Mouse (Mus musculus) limb, embryonic 10.5 days (tissue): ENCODE results near the gene Arfgef3. TPM values are rescaled to one million over a fixed set of nuclear protein-coding genes. Genes with fewer than 3 reads are reported as not detected.

Source experiments
- DNase-seq: peaks from one replicate; pipeline ENCODE4 v3.0.0-alpha.2; 2017; ENCODE audit warnings: low spot score
- H3K27ac ChIP-seq: fragments of 300-500 bp; sonication (generic); 2 replicates; pipeline ENCODE4 v1.5.1; 2016; ENCODE audit warnings: mild to moderate bottlenecking
- H3K27me3 ChIP-seq: fragments of 300-500 bp; sonication (generic); 2 replicates; pipeline ENCODE4 v1.6.1; 2016; ENCODE audit warnings: low read depth, mild to moderate bottlenecking; ENCODE audit not compliant: poor library complexity, severe bottlenecking
- H3K36me3 ChIP-seq: fragments of 300-500 bp; sonication (generic); 2 replicates; pipeline ENCODE4 v1.6.1; 2016; ENCODE audit warnings: mild to moderate bottlenecking, moderate library complexity
- H3K4me1 ChIP-seq: fragments of 300-500 bp; sonication (generic); 2 replicates; pipeline ENCODE4 v1.6.1; 2016
- H3K4me3 ChIP-seq: fragments of 300-500 bp; sonication (generic); 2 replicates; pipeline ENCODE4 v1.5.1; 2016; ENCODE audit warnings: mild to moderate bottlenecking, moderate library complexity
- H3K9me3 ChIP-seq: fragments of 300-500 bp; sonication (generic); replicated peaks from 2 replicates; pipeline ENCODE4 v1.6.1; 2016; ENCODE audit warnings: mild to moderate bottlenecking
- WGBS: fragments of 180-500 bp; shearing (Covaris S2); methylation state at CpG from one replicate; pipeline ENCODE4 v1.1.7; 2016; 5-methylcytosine and 5-hydroxymethylcytosine counted together
- polyA plus RNA-seq: library from polyadenylated mRNA; unstranded; fragments of >200 nt; fragmentation: Nextera tagmentation; extraction: Ambion mirVana; gene quantifications from 2 replicates; pipeline ENCODE4 v1.2.1, GENCODE M21; 2016

Arfgef3 gene
- polyA plus RNA-seq, 1 experiment from 2014 or later: 0.11 TPM

DNA sequence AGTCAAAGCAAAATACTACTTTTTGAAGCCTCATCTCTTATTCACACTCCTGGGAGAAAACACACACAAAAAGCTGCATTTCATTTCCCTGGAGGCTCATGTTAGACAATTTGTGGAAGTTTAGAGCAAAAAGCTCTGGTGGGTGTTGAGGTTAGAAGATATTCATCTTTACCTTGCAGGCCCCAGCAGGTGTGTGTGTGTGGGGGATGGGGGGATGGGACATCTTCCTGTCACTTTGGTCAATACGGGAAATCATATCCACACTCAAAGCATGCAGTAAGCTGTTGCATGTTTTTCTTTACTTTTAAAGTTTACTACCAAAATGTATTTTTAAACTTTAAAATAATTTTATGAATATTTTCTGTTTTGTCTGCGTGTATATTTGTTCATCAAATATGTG lies 79.7 kb downstream of the Arfgef3 start:
- Histone ChIP-seq H3K4me3 (no peak overlapping the region), H3K36me3 (no peaks in the 10 kb centered on the region), H3K9me3 (no peaks in the 10 kb centered on the region), H3K27ac (no peak overlapping the region), H3K27me3 (no peaks in the 10 kb centered on the region), H3K4me1 (no peaks in the 10 kb centered on the region)
- WGBS: 87% methylated on average over 2 of the region's 2 CpGs
- no peak for DNase-seq

DNA sequence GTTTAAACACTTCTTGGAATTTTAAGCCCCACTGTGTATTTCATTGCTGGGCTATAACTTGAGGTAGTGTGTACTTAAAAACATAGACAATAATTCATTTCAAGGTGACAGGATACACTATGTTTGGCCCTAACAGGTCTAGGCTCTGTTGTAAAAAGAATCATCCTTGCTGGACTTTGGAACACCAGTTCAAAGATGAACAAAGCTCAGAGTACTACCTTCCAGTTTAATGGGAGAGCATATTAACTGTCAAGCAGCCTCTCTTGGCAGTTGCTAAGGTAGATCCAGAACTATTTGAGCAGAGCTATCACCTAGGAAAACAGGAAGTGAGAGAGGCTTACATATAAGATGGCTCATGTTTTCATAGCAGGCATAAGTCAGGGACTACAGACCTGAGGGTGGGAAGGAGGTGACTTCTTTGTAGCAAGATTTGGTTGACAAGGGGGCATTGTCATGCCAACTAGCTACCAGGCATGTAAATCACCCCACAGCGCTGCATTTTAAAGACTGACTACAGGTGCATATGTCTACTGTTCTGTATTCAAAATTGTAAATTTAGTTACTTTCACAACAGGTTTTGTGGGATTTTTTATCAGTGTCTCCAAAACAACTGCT lies 82.0 kb downstream of the Arfgef3 start:
- Histone ChIP-seq H3K27ac (no peak overlapping the region), H3K9me3 (no peaks in the 10 kb centered on the region), H3K27me3 (no peaks in the 10 kb centered on the region), H3K36me3 (no peaks in the 10 kb centered on the region), H3K4me1 (no peaks in the 10 kb centered on the region), H3K4me3 (no peak overlapping the region)
- no peak for DNase-seq
- WGBS: 76% methylated on average over 1 of the region's 1 CpGs

DNA sequence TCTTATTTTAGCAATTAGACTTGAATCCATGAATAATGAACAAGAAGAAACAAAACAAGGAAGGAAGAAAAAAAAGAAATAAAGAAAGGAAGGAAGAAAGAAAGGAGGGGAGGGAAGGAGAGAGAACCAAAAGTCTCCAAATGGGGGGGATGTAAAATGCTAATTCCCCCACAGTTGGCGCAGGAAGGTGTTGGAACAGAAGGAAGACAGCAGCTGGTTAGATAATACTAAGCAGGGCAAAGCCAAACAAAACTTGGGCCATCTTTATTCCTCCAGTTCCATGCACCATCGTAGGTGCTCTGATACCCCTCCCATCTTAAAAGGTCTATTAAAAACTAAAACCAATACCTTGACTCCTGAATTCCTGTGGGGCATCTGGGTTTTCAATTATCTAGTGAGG lies 82.8 kb downstream of the Arfgef3 start:
- WGBS: 95% methylated on average over 2 of the region's 2 CpGs
- no peak for DNase-seq
- no peak overlapping the region for H3K4me3 ChIP-seq
- H3K9me3 ChIP-seq: no peaks in the 10 kb centered on the region
- H3K4me1 ChIP-seq: no peaks in the 10 kb centered on the region
- no peak overlapping the region for H3K27ac ChIP-seq
- no peaks in the 10 kb centered on the region for H3K27me3 ChIP-seq
- no peaks in the 10 kb centered on the region for H3K36me3 ChIP-seq

DNA sequence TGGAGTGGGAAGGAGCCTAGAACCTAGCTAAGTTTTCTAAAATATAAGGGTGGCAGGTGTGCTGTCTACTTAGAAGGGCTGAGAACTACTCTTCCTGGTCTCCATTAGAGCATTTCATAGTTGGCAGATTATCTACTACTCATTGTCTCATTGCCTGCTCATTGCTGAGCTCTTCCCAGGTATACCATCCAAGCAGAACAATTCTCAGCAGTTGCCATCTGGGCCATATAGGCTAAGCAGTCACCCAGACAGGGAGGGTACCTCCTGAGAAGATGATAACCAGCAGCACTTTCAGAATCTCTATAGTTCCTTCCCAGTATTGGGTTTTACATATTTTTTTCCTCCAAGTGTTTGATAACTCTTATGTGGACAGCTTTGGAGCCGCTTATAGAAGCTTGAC lies 86.2 kb downstream of the Arfgef3 start:
- WGBS: 95% methylated on average over 1 of the region's 1 CpGs

DNA sequence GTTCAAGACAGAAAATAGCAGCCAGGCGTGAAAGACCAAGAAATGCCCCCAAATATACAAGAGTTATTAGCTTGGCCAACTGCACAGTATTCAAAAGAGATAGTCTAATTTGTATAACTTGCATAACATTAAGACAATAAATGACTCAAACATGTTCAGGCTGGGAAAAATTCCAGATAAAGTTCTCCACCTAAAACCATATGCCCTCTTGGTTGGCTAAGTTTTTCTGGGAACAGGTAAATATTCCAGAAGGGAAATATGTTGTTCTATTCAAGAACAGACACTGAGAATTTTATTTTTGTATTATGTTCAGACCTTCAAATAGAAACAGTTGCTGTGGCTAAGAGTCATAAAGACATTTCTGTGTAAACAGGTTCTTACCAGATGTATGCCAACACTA lies 96.7 kb downstream of the Arfgef3 start:
- Histone ChIP-seq H3K9me3 (no peaks in the 10 kb centered on the region), H3K4me1 (no peaks in the 10 kb centered on the region), H3K36me3 (no peaks in the 10 kb centered on the region), H3K4me3 (no peak overlapping the region), H3K27ac (no peak overlapping the region), H3K27me3 (no peaks in the 10 kb centered on the region)
- WGBS: 78% methylated on average over 1 of the region's 1 CpGs
- no peak for DNase-seq

More for the DNA sequence above, 86.2 kb downstream of the Arfgef3 start:
- no peak overlapping the region for H3K27ac ChIP-seq
- H3K36me3 ChIP-seq: no peaks in the 10 kb centered on the region
- no peak overlapping the region for H3K4me3 ChIP-seq
- no peaks in the 10 kb centered on the region for H3K9me3 ChIP-seq
- H3K4me1 ChIP-seq: no peaks in the 10 kb centered on the region
- no peak for DNase-seq
- no peaks in the 10 kb centered on the region for H3K27me3 ChIP-seq

DNA sequence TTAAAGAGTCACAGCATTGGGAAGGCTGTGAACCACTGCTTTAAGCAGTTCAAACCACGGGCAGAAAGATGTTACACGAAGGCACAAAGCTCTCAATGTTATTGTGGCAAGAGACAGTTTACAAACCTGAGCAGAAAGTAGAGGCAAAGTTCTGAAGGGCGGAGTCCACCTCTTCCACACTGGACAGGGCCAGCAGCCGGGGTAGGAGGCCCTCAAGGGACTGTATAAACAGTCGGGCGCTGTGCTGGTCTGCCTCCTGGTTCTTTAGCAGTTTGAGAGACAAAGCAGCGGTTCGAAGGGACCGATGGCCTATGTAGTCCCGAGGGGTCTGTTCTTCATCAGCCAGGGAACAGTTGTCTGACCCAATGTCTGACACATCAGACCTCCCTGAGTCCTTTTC lies 97.7 kb downstream of the Arfgef3 start:
- no peak overlapping the region for H3K27ac ChIP-seq
- H3K4me3 ChIP-seq: no peak overlapping the region
- H3K9me3 ChIP-seq: no peaks in the 10 kb centered on the region
- WGBS: 84% methylated on average over 10 of the region's 10 CpGs
- no peaks in the 10 kb centered on the region for H3K27me3 ChIP-seq
- no peaks in the 10 kb centered on the region for H3K36me3 ChIP-seq
- no peaks in the 10 kb centered on the region for H3K4me1 ChIP-seq
- DNase-seq: no peak

DNA sequence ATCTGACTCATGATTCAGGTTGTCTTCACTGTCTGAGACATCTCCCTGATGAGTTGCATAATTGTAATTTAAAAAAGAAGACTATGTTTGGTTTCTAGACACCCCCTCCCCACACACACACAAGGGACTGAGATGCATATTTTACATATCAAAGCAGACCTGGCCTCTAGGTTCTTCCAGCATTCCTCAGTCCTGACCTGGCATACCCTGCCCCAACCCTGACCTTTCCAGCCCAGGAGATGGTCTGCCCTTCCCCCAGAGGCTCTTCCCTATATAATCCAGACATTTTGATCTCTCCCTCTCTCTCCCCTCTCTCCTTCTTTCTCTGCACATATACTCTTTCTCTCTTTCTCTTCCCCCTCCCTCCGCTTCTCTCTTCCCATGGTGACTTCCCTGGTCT lies 99.4 kb downstream of the Arfgef3 start:
- Histone ChIP-seq H3K4me3 (no peak overlapping the region), H3K4me1 (no peaks in the 10 kb centered on the region), H3K27me3 (no peaks in the 10 kb centered on the region), H3K36me3 (no peaks in the 10 kb centered on the region), H3K27ac (no peak overlapping the region), H3K9me3 (no peaks in the 10 kb centered on the region)
- no peak for DNase-seq
- 97% methylated on average over 1 of the region's 1 CpGs for WGBS

DNA sequence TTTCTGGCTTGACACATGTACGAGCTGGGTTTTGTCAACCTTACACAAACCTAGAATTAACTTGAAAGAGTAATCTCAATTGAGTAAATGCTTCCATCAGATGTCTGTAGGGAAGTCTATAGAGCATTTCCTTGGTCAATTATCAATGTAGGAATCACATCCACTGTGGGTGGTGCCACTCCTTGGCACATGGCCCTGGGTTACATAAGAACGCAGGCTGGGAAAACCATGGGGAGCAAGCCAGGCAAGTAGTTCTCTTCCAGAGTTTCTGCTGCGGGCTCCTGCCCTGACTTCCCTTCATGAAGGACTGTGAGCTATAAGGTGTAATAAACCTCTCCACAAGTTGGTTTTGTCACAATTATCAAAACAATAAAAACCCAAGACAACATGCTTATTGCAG lies 100.2 kb downstream of the Arfgef3 start:
- H3K27ac ChIP-seq: no peak overlapping the region

DNA sequence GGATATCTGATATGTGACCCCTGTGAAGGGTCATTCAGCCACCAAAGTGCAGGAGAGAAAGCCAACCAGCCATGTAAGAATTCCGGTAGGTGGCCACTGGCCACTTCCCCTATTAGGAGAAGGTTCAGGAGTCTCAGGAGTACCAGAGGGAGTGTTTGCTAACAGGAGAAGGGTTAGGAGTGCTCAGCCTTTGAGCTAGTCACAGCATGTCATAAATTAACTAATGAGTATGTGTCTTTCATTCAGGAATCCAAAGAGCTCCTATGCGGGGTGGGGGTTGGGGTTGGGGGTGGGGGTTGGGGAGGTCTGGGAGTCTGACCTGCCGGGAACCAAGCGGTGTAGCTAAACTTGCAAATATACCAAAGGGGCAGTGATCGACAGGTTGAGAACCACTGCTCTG lies 100.9 kb downstream of the Arfgef3 start:
- no peaks in the 10 kb centered on the region for H3K27me3 ChIP-seq
- H3K4me1 ChIP-seq: no peaks in the 10 kb centered on the region
- H3K36me3 ChIP-seq: no peaks in the 10 kb centered on the region
- H3K9me3 ChIP-seq: no peaks in the 10 kb centered on the region
- H3K4me3 ChIP-seq: no peak overlapping the region
- H3K27ac ChIP-seq: no peak overlapping the region
- no peak for DNase-seq
- WGBS: 61% methylated on average over 5 of the region's 5 CpGs

More for the DNA sequence above, 100.2 kb downstream of the Arfgef3 start:
- no peaks in the 10 kb centered on the region for H3K4me1 ChIP-seq
- H3K36me3 ChIP-seq: no peaks in the 10 kb centered on the region
- no peaks in the 10 kb centered on the region for H3K9me3 ChIP-seq
- no peaks in the 10 kb centered on the region for H3K27me3 ChIP-seq
- H3K4me3 ChIP-seq: no peak overlapping the region
- no peak for DNase-seq
- 86% methylated on average over 3 of the region's 3 CpGs for WGBS

DNA sequence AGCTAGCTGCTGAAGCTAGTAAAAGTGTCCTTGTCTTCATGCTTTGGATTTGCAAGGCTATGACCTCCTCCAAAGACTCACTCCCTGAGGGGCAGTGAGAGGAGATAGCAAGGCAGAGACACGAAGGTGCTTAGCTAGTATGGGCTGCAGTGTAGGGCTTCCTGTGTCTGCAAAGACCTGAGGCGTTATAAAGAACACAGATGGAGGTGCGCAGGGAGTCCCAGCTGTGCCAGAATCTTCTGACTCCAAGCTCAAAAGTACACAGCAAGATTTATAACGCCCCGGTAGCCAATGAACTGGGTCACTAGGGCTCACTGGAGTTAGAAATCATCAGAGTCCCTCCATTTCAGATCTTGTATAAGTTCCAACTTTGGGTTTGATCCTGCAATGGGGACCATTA lies 103.2 kb downstream of the Arfgef3 start:
- WGBS: 83% methylated on average over 5 of the region's 5 CpGs
- H3K36me3 ChIP-seq: no peaks in the 10 kb centered on the region
- DNase-seq: no peak

DNA sequence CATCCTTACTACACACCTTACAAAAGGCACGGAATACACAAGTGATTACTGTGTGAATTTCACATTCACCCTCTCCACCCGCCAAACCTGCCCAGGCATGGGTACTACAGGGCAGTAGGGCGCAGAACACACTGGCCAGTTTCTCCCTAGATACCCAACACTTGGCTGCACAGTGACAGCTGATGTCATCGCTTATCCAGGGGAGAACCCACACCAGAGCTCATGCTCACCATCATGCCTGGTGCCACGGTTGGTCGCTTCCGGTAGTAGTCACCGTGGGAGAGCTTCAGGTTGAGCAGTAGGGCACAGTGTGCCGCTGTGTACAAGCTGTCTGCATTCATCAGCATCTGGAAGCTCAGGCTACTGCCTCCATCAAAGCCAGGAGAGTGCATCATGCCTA lies 108.3 kb downstream of the Arfgef3 start:
- no peak overlapping the region for H3K4me3 ChIP-seq
- no peaks in the 10 kb centered on the region for H3K4me1 ChIP-seq
- no peaks in the 10 kb centered on the region for H3K36me3 ChIP-seq
- no peaks in the 10 kb centered on the region for H3K9me3 ChIP-seq
- no peak for DNase-seq
- H3K27ac ChIP-seq: no peak overlapping the region
- no peaks in the 10 kb centered on the region for H3K27me3 ChIP-seq
- WGBS: 91% methylated on average over 9 of the region's 9 CpGs

More for the DNA sequence above, 103.2 kb downstream of the Arfgef3 start:
- Histone ChIP-seq H3K4me1 (no peaks in the 10 kb centered on the region), H3K27ac (no peak overlapping the region), H3K27me3 (no peaks in the 10 kb centered on the region), H3K4me3 (no peak overlapping the region), H3K9me3 (no peaks in the 10 kb centered on the region)

DNA sequence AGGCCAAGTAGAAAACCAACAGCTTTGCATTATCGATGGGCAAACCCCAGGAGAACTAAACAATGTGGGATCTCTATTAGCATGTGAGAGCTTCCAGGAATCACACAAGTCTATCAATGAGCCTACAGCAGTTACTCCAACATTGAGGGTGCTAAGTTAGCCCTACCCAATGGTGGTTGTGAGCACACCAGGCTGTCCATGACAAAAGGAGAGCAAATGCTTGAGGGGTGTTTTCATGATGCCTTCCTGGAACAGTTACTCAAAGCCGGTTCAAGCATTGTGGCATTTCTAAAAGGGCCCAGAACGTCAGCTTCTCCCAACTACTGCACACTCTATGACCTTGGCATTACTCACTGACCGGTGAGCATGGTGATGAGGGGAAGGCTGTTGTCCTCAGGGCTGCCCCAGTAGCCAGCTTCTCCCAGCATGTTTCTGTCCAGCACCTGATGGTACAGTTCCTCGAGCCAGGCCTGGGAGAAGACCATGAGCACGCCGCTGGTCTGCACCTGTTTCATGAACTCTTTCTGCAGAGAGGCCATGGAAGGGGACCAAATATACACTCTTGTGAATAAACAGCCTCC lies 109.3 kb downstream of the Arfgef3 start:
- no peaks in the 10 kb centered on the region for H3K4me1 ChIP-seq
- DNase-seq: no peak
- WGBS: 85% methylated on average over 7 of the region's 7 CpGs

DNA sequence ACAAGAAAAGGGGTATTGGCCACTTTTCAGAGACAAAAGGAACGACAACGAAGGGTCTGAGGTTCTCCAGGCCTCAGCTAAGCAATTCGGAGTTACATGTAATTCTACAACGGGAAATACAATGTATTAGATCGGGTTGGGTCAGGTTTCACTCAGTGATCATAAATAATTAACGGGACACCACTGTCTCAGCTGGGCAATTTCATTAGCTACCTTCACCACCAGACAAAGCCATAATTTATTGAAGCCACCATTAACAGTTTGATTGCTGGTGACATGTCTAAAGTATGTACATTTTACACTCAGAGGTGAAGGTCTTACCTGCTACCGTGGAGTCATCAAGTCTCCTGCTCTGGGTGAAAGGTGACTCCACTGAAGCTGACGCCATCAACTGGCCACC lies 113.3 kb downstream of the Arfgef3 start:
- DNase-seq: no peak
- Histone ChIP-seq H3K4me1 (no peaks in the 10 kb centered on the region), H3K4me3 (no peak overlapping the region), H3K27me3 (no peaks in the 10 kb centered on the region), H3K27ac (no peak overlapping the region), H3K9me3 (no peaks in the 10 kb centered on the region), H3K36me3 (no peaks in the 10 kb centered on the region)
- 84% methylated on average over 8 of the region's 8 CpGs for WGBS

More for the DNA sequence above, 109.3 kb downstream of the Arfgef3 start:
- no peak overlapping the region for H3K27ac ChIP-seq
- no peaks in the 10 kb centered on the region for H3K36me3 ChIP-seq
- H3K4me3 ChIP-seq: no peak overlapping the region
- H3K27me3 ChIP-seq: no peaks in the 10 kb centered on the region
- H3K9me3 ChIP-seq: no peaks in the 10 kb centered on the region

DNA sequence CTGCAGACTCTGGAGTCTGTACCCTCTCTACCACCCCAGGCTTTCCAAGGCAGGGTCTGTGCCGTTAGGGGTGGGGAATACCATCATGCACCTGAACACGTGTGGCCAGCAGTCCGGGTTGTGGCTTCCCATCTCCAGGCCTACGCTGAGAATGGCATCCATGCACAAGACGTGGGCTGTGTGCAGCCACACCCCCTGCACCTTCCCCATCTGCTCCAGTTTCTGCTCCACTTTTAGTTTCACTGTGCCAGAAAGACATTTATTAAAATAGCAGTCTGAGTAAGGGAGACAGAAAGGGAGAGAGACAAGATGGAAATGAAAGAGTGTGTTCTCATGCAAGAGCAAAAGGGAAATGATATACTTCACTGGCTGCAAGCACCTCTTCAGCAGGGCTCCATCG lies 116.2 kb downstream of the Arfgef3 start:
- no peak overlapping the region for H3K27ac ChIP-seq
- no peaks in the 10 kb centered on the region for H3K9me3 ChIP-seq

More for the DNA sequence above, 116.2 kb downstream of the Arfgef3 start:
- Histone ChIP-seq H3K36me3 (no peaks in the 10 kb centered on the region), H3K4me1 (no peaks in the 10 kb centered on the region; the same call in 1 of the 2 replicates), H3K4me3 (no peak overlapping the region), H3K27me3 (no peaks in the 10 kb centered on the region)
- DNase-seq: no peak
- WGBS: 91% methylated on average over 6 of the region's 6 CpGs
